ENCODE assay signal across 8 mouse cellular contexts in the genomic region with DNA sequence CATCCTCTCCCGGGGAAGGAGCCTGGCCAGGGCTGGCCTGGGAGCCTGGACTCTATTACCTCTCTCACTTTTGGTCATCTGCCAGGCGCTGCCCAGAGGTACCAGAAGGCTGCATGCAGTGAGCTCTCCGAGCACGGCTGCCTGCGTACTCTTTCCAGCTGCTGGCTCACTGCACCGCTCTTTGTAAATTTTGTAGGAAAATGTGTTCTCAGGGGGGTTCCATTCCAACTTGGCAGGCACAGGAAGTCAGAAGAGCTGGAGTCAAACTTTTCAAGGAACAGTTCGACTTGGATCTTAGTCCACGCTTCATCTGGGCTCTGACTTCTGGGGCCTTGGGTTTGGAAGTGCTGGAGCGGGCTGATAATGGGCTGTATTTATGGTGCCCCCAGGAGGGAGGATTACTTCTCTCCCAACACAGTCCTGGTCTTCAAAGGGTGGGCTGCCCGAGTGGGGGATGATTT.
A peak's percentile ranks its signal among the peaks of the same experiment; 100 is the strongest.
DNase-seq lines count a peak whose midpoint lies in the region; ATAC-seq lines count a peak whose summit lies in the region.

No protein-coding gene starts in this region.

- no peak for DNase-seq in lung, postnatal 36 days
- DNase-seq in gastrocnemius, adult 18-20 months (ENCODE audit: low spot score): peak; percentile 62
- peak; percentile 22 for DNase-seq in hindlimb bud, embryonic 11.5 days (ENCODE audit: extremely low spot score, low read depth, low spot score)
- no peak for DNase-seq in urinary bladder, adult 2 months (ENCODE audit: low spot score)
- DNase-seq in right cerebral cortex, postnatal 36 days (ENCODE audit: low spot score in 2 of 2): no peak
- DNase-seq in frontal cortex, postnatal 10 days (ENCODE audit: low spot score in 2 of 2): no peak

- peaks cover 15% of the 10 kb centered on the region; the same call in 1 of the 2 replicates for H3K4me1 ChIP-seq in lung, embryonic 16.5 days (replicated peaks; ENCODE audit: control insufficient read depth, insufficient read depth, low read length)
- H3K4me1 ChIP-seq in neural tube, embryonic 15.5 days: peaks cover 17% of the 10 kb centered on the region

- peak overlapping the region; percentile 36; the same call in 1 of the 2 replicates for H3K27ac ChIP-seq in lung, embryonic 16.5 days (ENCODE audit: low read length)
- H3K27ac ChIP-seq in neural tube, embryonic 15.5 days (replicated peaks): peak overlapping the region; percentile 48

- no peak overlapping the region for H3K9ac ChIP-seq in lung, embryonic 16.5 days (ENCODE audit: low read length)
- H3K9ac ChIP-seq in neural tube, embryonic 15.5 days (replicated peaks): no peak overlapping the region

- no peak overlapping the region for H3K4me2 ChIP-seq in lung, embryonic 16.5 days (ENCODE audit: low read depth, low read length)
- H3K4me2 ChIP-seq in neural tube, embryonic 15.5 days: no peak overlapping the region

- H3K27me3 ChIP-seq in lung, embryonic 16.5 days (ENCODE audit: control insufficient read depth, insufficient read depth, low read depth, low read length): no peaks in the 10 kb centered on the region
- H3K27me3 ChIP-seq in neural tube, embryonic 15.5 days (replicated peaks): no peaks in the 10 kb centered on the region

- ATAC-seq in lung, embryonic 16.5 days (ENCODE audit: low read depth): peak; percentile 61
- ATAC-seq in neural tube, embryonic 15.5 days (ENCODE audit: low FRiP score): no peak

- no peaks in the 10 kb centered on the region for H3K9me3 ChIP-seq in lung, embryonic 16.5 days (ENCODE audit: control insufficient read depth, low read length)
- no peaks in the 10 kb centered on the region for H3K9me3 ChIP-seq in neural tube, embryonic 15.5 days (replicated peaks)

- H3K4me3 ChIP-seq in lung, embryonic 16.5 days (ENCODE audit: low read length): no peak overlapping the region
- H3K4me3 ChIP-seq in neural tube, embryonic 15.5 days (replicated peaks): no peak overlapping the region

- 35% methylated on average over 10 of the region's 10 CpGs for WGBS in lung, embryonic 16.5 days
- WGBS in neural tube, embryonic 15.5 days: 18% methylated on average over 10 of the region's 10 CpGs

- no peaks in the 10 kb centered on the region for H3K36me3 ChIP-seq in lung, embryonic 16.5 days (ENCODE audit: control insufficient read depth, insufficient read depth, low read length)
- H3K36me3 ChIP-seq in neural tube, embryonic 15.5 days: no peaks in the 10 kb centered on the region

Comparison
In these comparisons a context has a peak if more than half of its experiments do, and no peak if none do; other contexts are left out.
1. DNase-seq: peak in gastrocnemius, adult 18-20 months (single experiment) and hindlimb bud, embryonic 11.5 days (single experiment); none in lung, postnatal 36 days (single experiment), urinary bladder, adult 2 months (single experiment), right cerebral cortex, postnatal 36 days (0 of 2) and frontal cortex, postnatal 10 days (0 of 2).